Mouse (Mus musculus): ENCODE data around the gene Raly. TPM values are rescaled to one million over a fixed set of nuclear protein-coding genes. Genes with fewer than 3 reads are reported as not detected.
"Not testable (repeated sequence)": the region's sequence is repeated elsewhere in the genome, so short reads cannot be mapped to it uniquely, and the experiment has no call there.

The Raly gene
- polyA plus RNA-seq, 1 experiment from 2014 or later = 73.2 TPM

GRCm38 (mm10) chr2:154892201-154893044 lies 101.5 kb downstream of the Raly start, which contains the start of gene Eif2s2:
Eif2s2 (minus strand) TSS chr2:154892935.
- DNase-seq (ENCODE audit: low spot score) = peak; percentile 94
- ATAC-seq (replicated peaks; ENCODE audit: low FRiP score, low TSS enrichment, low read depth) = peak; percentile 97
- Histone ChIP-seq H3K36me3 (ENCODE audit: control insufficient read depth, insufficient read depth, low read length) (peaks cover 8% of the 10 kb centered on the region), H3K4me3 (ENCODE audit: low read depth, low read length) (peak within 1 kb of the TSS; percentile 63), H3K27ac (ENCODE audit: low read depth) (peak within 1 kb of the TSS; percentile 79), H3K9me3 (ENCODE audit: control insufficient read depth, low read length) (no peaks in the 10 kb centered on the region), H3K9ac (ENCODE audit: low read length) (peak within 1 kb of the TSS; percentile 65), H3K4me2 (ENCODE audit: low read length) (peak within 1 kb of the TSS; percentile 90), H3K27me3 (replicated peaks; ENCODE audit: control insufficient read depth, insufficient read depth, low read length) (no peaks in the 10 kb centered on the region), H3K4me1 (replicated peaks; ENCODE audit: control insufficient read depth, insufficient read depth, low read length) (peaks cover 17% of the 10 kb centered on the region)
- WGBS = under 1% methylated on average over 73 of the region's 75 CpGs

DNA sequence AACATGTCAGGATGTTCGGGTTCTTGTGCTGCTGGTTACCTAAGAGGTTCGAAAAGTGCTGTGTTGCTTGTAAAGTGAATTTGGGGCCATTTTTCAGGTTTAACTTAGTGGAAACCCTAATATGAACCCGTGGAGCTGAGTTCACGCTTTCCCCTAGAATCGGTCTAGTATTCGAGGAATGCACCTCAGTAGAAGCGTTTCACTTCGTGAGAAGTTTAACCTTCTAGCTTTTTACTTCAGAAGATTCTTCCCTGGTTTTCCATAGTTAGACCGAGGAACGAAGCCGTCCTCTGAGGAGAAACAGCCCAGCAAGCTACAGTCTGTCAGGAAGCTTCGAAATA lies 102.1 kb downstream of the Raly start:
- H3K9me3 ChIP-seq (ENCODE audit: control insufficient read depth, low read length) = no peaks in the 10 kb centered on the region
- peak overlapping the region; percentile 38; the same call in 1 of the 2 replicates for H3K27ac ChIP-seq (ENCODE audit: low read depth)
- H3K36me3 ChIP-seq (ENCODE audit: control insufficient read depth, insufficient read depth, low read length) = peaks cover 2% of the 10 kb centered on the region
- H3K27me3 ChIP-seq (replicated peaks; ENCODE audit: control insufficient read depth, insufficient read depth, low read length) = no peaks in the 10 kb centered on the region
- peak overlapping the region; percentile 63 for H3K4me3 ChIP-seq (ENCODE audit: low read depth, low read length)
- peaks cover 17% of the 10 kb centered on the region for H3K4me1 ChIP-seq (replicated peaks; ENCODE audit: control insufficient read depth, insufficient read depth, low read length)
- no peak for DNase-seq (ENCODE audit: low spot score)
- peak overlapping the region; percentile 48 for H3K9ac ChIP-seq (ENCODE audit: low read length)
- ATAC-seq (replicated peaks; ENCODE audit: low FRiP score, low TSS enrichment, low read depth) = no peak; the same call in 1 of the 2 replicates
- 10% methylated on average over 12 of the region's 12 CpGs for WGBS
- H3K4me2 ChIP-seq (ENCODE audit: low read length) = peak overlapping the region; percentile 90

- no peak overlapping the region for H3K4me3 ChIP-seq (ENCODE audit: low read depth, low read length)
- H3K4me1 ChIP-seq (replicated peaks; ENCODE audit: control insufficient read depth, insufficient read depth, low read length) = peaks cover 17% of the 10 kb centered on the region
- no peak overlapping the region for H3K9ac ChIP-seq (ENCODE audit: low read length)
- H3K9me3 ChIP-seq (ENCODE audit: control insufficient read depth, low read length) = no peaks in the 10 kb centered on the region
- DNase-seq (ENCODE audit: low spot score) (no peak), ATAC-seq (replicated peaks; ENCODE audit: low FRiP score, low TSS enrichment, low read depth) (no peak)
- H3K4me2 ChIP-seq (ENCODE audit: low read length) = peak overlapping the region; percentile 90
- no peaks in the 10 kb centered on the region for H3K36me3 ChIP-seq (ENCODE audit: control insufficient read depth, insufficient read depth, low read length)
- 55% methylated on average over 4 of the region's 4 CpGs for WGBS
- H3K27me3 ChIP-seq (replicated peaks; ENCODE audit: control insufficient read depth, insufficient read depth, low read length) = no peaks in the 10 kb centered on the region
- H3K27ac ChIP-seq (ENCODE audit: low read depth) = no peak overlapping the region
These were observed 102.7 kb downstream of the Raly start for GRCm38 (mm10) chr2:154893548-154893947.

- not testable (repeated sequence) for H3K4me2 ChIP-seq (ENCODE audit: low read length); H3K9me3 ChIP-seq (ENCODE audit: control insufficient read depth, low read length); H3K9ac ChIP-seq (ENCODE audit: low read length); H3K27ac ChIP-seq (ENCODE audit: low read depth); H3K4me1 ChIP-seq (replicated peaks; ENCODE audit: control insufficient read depth, insufficient read depth, low read length); H3K27me3 ChIP-seq (replicated peaks; ENCODE audit: control insufficient read depth, insufficient read depth, low read length); DNase-seq (ENCODE audit: low spot score); H3K36me3 ChIP-seq (ENCODE audit: control insufficient read depth, insufficient read depth, low read length); ATAC-seq (replicated peaks; ENCODE audit: low FRiP score, low TSS enrichment, low read depth); H3K4me3 ChIP-seq (ENCODE audit: low read depth, low read length)
- WGBS = 85% methylated on average over 7 of the region's 8 CpGs
These were observed 108.1 kb downstream of the Raly start for GRCm38 (mm10) chr2:154899004-154899403.

- H3K4me2 ChIP-seq (ENCODE audit: low read length); H3K27ac ChIP-seq (ENCODE audit: low read depth); DNase-seq (ENCODE audit: low spot score); H3K27me3 ChIP-seq (replicated peaks; ENCODE audit: control insufficient read depth, insufficient read depth, low read length); ATAC-seq (replicated peaks; ENCODE audit: low FRiP score, low TSS enrichment, low read depth); H3K9me3 ChIP-seq (ENCODE audit: control insufficient read depth, low read length); H3K4me3 ChIP-seq (ENCODE audit: low read depth, low read length); H3K9ac ChIP-seq (ENCODE audit: low read length); H3K4me1 ChIP-seq (replicated peaks; ENCODE audit: control insufficient read depth, insufficient read depth, low read length); H3K36me3 ChIP-seq (ENCODE audit: control insufficient read depth, insufficient read depth, low read length): not testable (repeated sequence)
- 83% methylated on average over 4 of the region's 4 CpGs for WGBS
These were observed 108.5 kb downstream of the Raly start for GRCm38 (mm10) chr2:154899412-154899811.

- Histone ChIP-seq H3K9me3 (ENCODE audit: control insufficient read depth, low read length) (no peaks in the 10 kb centered on the region), H3K27me3 (replicated peaks; ENCODE audit: control insufficient read depth, insufficient read depth, low read length) (no peaks in the 10 kb centered on the region), H3K27ac (ENCODE audit: low read depth) (no peak overlapping the region), H3K4me1 (replicated peaks; ENCODE audit: control insufficient read depth, insufficient read depth, low read length) (no peaks in the 10 kb centered on the region), H3K36me3 (ENCODE audit: control insufficient read depth, insufficient read depth, low read length) (no peaks in the 10 kb centered on the region), H3K4me2 (ENCODE audit: low read length) (no peak overlapping the region), H3K9ac (ENCODE audit: low read length) (no peak overlapping the region), H3K4me3 (ENCODE audit: low read depth, low read length) (no peak overlapping the region)
- WGBS = 89% methylated on average over 3 of the region's 3 CpGs
- no peak for ATAC-seq (replicated peaks; ENCODE audit: low FRiP score, low TSS enrichment, low read depth)
- DNase-seq (ENCODE audit: low spot score) = no peak
These were observed 111.2 kb downstream of the Raly start for GRCm38 (mm10) chr2:154902111-154902510.

DNA sequence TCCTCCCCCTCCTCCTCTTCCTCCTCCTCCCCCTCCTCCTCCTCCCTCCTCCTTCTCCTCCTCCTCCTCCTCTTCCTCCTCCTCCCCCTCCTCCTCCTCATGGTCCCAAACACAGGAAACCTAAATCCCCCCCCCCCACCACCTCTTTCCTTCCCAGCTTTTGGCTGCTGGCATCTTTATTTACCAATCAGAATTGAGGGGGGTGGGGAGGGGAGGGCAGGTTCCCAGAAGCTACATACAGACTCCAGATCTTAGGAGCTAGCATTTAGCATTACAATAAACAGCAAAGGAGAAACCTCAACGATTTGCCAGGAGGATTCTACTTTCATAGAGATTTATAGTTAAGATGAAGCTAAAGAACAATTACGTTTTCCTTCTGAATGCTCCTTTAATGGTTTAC lies 114.9 kb downstream of the Raly start:
- no peak overlapping the region for H3K27ac ChIP-seq (ENCODE audit: low read depth)
- H3K4me1 ChIP-seq (replicated peaks; ENCODE audit: control insufficient read depth, insufficient read depth, low read length) = no peaks in the 10 kb centered on the region
- H3K4me2 ChIP-seq (ENCODE audit: low read length) = no peak overlapping the region
- no peak overlapping the region for H3K9ac ChIP-seq (ENCODE audit: low read length)
- ATAC-seq (replicated peaks; ENCODE audit: low FRiP score, low TSS enrichment, low read depth) (no peak), DNase-seq (ENCODE audit: low spot score) (no peak)
- no peaks in the 10 kb centered on the region for H3K27me3 ChIP-seq (replicated peaks; ENCODE audit: control insufficient read depth, insufficient read depth, low read length)
- H3K9me3 ChIP-seq (ENCODE audit: control insufficient read depth, low read length) = no peaks in the 10 kb centered on the region
- H3K36me3 ChIP-seq (ENCODE audit: control insufficient read depth, insufficient read depth, low read length) = no peaks in the 10 kb centered on the region
- no peak overlapping the region for H3K4me3 ChIP-seq (ENCODE audit: low read depth, low read length)
- 46% methylated on average over 2 of the region's 2 CpGs for WGBS

GRCm38 (mm10) chr2:154908223-154908622 lies 117.3 kb downstream of the Raly start:
- not testable (repeated sequence) for H3K27me3 ChIP-seq (replicated peaks; ENCODE audit: control insufficient read depth, insufficient read depth, low read length); H3K9me3 ChIP-seq (ENCODE audit: control insufficient read depth, low read length); H3K9ac ChIP-seq (ENCODE audit: low read length); H3K36me3 ChIP-seq (ENCODE audit: control insufficient read depth, insufficient read depth, low read length); H3K27ac ChIP-seq (ENCODE audit: low read depth); H3K4me1 ChIP-seq (replicated peaks; ENCODE audit: control insufficient read depth, insufficient read depth, low read length); DNase-seq (ENCODE audit: low spot score); H3K4me2 ChIP-seq (ENCODE audit: low read length); ATAC-seq (replicated peaks; ENCODE audit: low FRiP score, low TSS enrichment, low read depth); H3K4me3 ChIP-seq (ENCODE audit: low read depth, low read length)
- 58% methylated on average over 2 of the region's 2 CpGs for WGBS

GRCm38 (mm10) chr2:154909789-154910188 lies 118.9 kb downstream of the Raly start:
- ATAC-seq (replicated peaks; ENCODE audit: low FRiP score, low TSS enrichment, low read depth) = no peak
- DNase-seq (ENCODE audit: low spot score) = no peak
- no peak overlapping the region for H3K27ac ChIP-seq (ENCODE audit: low read depth)
- WGBS = 80% methylated on average over 6 of the region's 6 CpGs
- no peaks in the 10 kb centered on the region for H3K4me1 ChIP-seq (replicated peaks; ENCODE audit: control insufficient read depth, insufficient read depth, low read length)
- H3K9ac ChIP-seq (ENCODE audit: low read length) = no peak overlapping the region
- no peaks in the 10 kb centered on the region for H3K9me3 ChIP-seq (ENCODE audit: control insufficient read depth, low read length)
- no peaks in the 10 kb centered on the region for H3K27me3 ChIP-seq (replicated peaks; ENCODE audit: control insufficient read depth, insufficient read depth, low read length)
- H3K4me3 ChIP-seq (ENCODE audit: low read depth, low read length) = no peak overlapping the region
- no peak overlapping the region for H3K4me2 ChIP-seq (ENCODE audit: low read length)
- H3K36me3 ChIP-seq (ENCODE audit: control insufficient read depth, insufficient read depth, low read length) = no peaks in the 10 kb centered on the region

All from intestine, embryonic 14.5 days (tissue).